Mouse (Mus musculus) small intestine, adult 2 months (tissue): Measurements from ENCODE around the gene C130079G13Rik.

ENCODE experiments used
- CTCF ChIP-seq: fragments of 200-500 bp; IDR thresholded peaks from 2 replicates; pipeline ENCODE4 v1.5.1; 2012; ENCODE audit warnings: low read depth, mild to moderate bottlenecking, control low read depth, inconsistent platforms, low read length, moderate library complexity, mixed read lengths; ENCODE audit not compliant: insufficient replicate concordance, insufficient read length; ENCODE audit errors: extremely low read depth
- POLR2A ChIP-seq: fragments of 200-500 bp; IDR thresholded peaks from 2 replicates; pipeline ENCODE4 v1.6.1; 2012; ENCODE audit warnings: low read depth, mild to moderate bottlenecking, control low read depth, inconsistent platforms, low read length, moderate library complexity

DNA sequence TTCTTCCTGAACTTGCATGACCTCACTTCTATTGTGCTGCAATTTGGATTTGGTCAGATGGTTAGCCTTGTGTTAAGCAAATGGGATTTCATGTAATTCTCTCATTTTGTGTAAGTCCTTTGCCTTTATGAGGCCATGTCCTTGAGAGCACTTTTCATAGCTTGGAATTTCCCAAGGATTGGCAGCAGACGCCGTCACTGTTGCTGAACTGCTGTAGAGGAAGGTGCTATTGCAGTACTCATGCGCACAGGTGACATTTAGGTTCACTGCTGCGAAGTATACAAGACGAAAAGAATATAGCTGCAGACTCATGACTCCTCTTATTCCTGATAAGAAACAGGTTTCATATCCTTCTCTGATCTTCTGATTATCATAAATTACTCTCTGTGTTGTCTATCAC lies 45.9 kb downstream of the C130079G13Rik start:
- no peak for TF ChIP-seq POLR2A
- no peak for TF ChIP-seq CTCF
